Mouse (Mus musculus): ENCODE measurements around the gene Dars2. TPM values are rescaled to one million over a fixed set of nuclear protein-coding genes. Genes with fewer than 3 reads are reported as not detected.
A peak's percentile ranks its signal among the peaks of the same experiment; 100 is the strongest.

Gene Dars2
- total RNA-seq (2018; cell fraction: chromatin; rRNA removed) = 10 to 100 TPM in 12 of 26 experiments, 1 to 10 TPM in 14; 2.7 to 22.4 (median 9.2) TPM
- total RNA-seq (2018; cell fraction: cytosol; rRNA removed) = 10 to 100 TPM in 9 of 26 experiments, 1 to 10 TPM in 17; 6.1 to 11.9 (median 9.2) TPM
- 10 to 100 TPM in 10 of 26 experiments, 1 to 10 TPM in 16; 2.4 to 16.3 (median 8.3) TPM for total RNA-seq (2018; cell fraction: nucleus; rRNA removed)
- polyA plus RNA-seq (2018) = 8.5 to 9.4 TPM (median 9.2 TPM) in 3 replicates

DNA sequence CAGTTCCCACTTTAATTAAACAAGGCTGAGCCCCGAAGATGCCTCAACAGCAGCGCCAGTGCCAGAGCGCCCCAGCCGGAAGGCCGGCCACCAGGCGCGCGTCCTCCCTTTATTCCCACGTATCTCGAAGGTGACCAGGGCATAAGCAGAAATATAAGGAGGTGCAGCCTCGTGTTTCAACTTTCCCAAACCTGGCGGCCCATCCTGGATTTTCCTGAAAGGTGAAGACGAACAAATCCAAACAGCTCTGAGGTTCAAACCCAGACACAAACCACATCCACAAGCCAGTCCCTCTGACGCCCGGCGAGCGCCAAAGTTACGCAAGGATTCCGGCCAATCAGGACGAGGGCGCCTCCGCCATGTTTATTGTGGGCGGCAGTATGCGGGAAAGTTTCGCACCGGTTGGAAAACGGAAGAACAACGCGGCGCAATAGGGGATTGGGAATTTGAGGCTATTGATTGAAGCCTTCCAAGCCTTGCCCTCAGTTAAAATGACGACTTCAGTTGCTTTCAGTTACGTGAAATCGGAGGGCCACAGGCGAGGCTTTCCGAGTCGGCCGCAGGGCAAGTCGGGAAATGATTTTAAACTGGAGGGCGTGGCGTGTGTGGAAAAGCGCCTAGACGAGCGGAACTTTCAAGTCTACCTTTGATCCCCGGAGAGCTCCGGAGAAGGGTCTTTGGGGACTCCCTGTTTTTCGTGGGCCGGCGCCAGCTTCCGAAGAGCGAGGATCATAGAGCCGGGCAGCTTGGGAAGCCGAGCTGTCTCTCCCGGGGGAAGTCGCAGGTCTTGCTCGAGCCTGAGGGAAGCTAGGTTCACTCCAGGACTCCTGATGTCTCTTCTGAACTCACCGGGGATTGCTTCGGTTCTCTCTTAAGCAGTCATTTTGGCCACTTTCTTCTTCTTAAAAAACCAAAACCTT, at the start of gene Dars2, which contains the start of gene Cenpl:
Dars2 (minus strand) TSS at position 307 of the 920 bp plus-strand sequence.
Cenpl (plus strand) TSS at position 362 of the 920 bp plus-strand sequence.
- H3K4me3 ChIP-seq (ENCODE audit: inconsistent target) = peak within 1 kb of the TSS; percentile 99
- no peaks in the 10 kb centered on the region for H3K36me3 ChIP-seq (ENCODE audit: inconsistent target)
- H3K79me2 ChIP-seq (ENCODE audit: inconsistent target) = peaks cover 48% of the 10 kb centered on the region
- H3K27ac ChIP-seq = peak within 1 kb of the TSS; percentile 78
- under 1% methylated on average over 57 of the region's 57 CpGs for WGBS (ENCODE audit: missing documents)

DNA sequence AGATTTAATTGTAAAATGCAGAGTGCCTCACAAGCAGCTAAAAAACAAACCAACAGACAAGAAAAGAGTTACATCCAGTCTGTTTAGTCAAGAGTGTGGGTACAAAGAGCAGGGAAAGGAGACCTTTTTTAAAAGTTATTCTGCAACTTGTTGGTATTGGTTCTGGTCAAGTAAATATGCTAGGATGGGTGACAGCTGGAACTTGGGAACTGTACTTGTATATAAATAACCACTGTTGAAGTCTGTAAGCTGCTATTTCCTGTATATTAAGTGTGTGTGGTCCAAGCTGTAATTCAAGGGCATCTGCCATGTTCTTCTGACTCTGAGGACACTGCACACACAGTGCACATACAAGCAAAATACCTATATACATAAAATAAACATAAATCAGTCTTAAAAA, 44.1 kb upstream of the Dars2 start:
- Histone ChIP-seq H3K27ac (no peak overlapping the region), H3K79me2 (ENCODE audit: inconsistent target) (no peaks in the 10 kb centered on the region), H3K4me3 (ENCODE audit: inconsistent target) (no peak overlapping the region), H3K36me3 (ENCODE audit: inconsistent target) (no peaks in the 10 kb centered on the region)

GRCm38 (mm10) chr1:161109216-161109615, 38.8 kb upstream of the Dars2 start:
- H3K4me3 ChIP-seq (ENCODE audit: inconsistent target) = no peak overlapping the region
- H3K79me2 ChIP-seq (ENCODE audit: inconsistent target) = no peaks in the 10 kb centered on the region
- no peak overlapping the region for H3K27ac ChIP-seq
- peaks cover 15% of the 10 kb centered on the region for H3K36me3 ChIP-seq (ENCODE audit: inconsistent target)
- 94% methylated on average over 8 of the region's 8 CpGs for WGBS (ENCODE audit: missing documents)

- Histone ChIP-seq H3K27ac (no peak overlapping the region), H3K4me3 (ENCODE audit: inconsistent target) (no peak overlapping the region), H3K36me3 (ENCODE audit: inconsistent target) (peaks cover 39% of the 10 kb centered on the region), H3K79me2 (ENCODE audit: inconsistent target) (no peaks in the 10 kb centered on the region)
- 88% methylated on average over 1 of the region's 1 CpGs for WGBS (ENCODE audit: missing documents)
Observed at GRCm38 (mm10) chr1:161103842-161104241, 33.4 kb upstream of the Dars2 start.

GRCm38 (mm10) chr1:161099721-161100405, 29.4 kb upstream of the Dars2 start:
- H3K27ac ChIP-seq = no peak overlapping the region
- H3K36me3 ChIP-seq (ENCODE audit: inconsistent target) = peaks cover 51% of the 10 kb centered on the region
- 92% methylated on average over 4 of the region's 4 CpGs for WGBS (ENCODE audit: missing documents)
- H3K4me3 ChIP-seq (ENCODE audit: inconsistent target) = no peak overlapping the region
- H3K79me2 ChIP-seq (ENCODE audit: inconsistent target) = no peaks in the 10 kb centered on the region

GRCm38 (mm10) chr1:161077243-161077642, 6.8 kb upstream of the Dars2 start:
- no peaks in the 10 kb centered on the region for H3K36me3 ChIP-seq (ENCODE audit: inconsistent target)
- H3K27ac ChIP-seq = no peak overlapping the region
- H3K79me2 ChIP-seq (ENCODE audit: inconsistent target) = peaks cover 66% of the 10 kb centered on the region
- H3K4me3 ChIP-seq (ENCODE audit: inconsistent target) = no peak overlapping the region
- 46% methylated on average over 3 of the region's 3 CpGs for WGBS (ENCODE audit: missing documents)

DNA sequence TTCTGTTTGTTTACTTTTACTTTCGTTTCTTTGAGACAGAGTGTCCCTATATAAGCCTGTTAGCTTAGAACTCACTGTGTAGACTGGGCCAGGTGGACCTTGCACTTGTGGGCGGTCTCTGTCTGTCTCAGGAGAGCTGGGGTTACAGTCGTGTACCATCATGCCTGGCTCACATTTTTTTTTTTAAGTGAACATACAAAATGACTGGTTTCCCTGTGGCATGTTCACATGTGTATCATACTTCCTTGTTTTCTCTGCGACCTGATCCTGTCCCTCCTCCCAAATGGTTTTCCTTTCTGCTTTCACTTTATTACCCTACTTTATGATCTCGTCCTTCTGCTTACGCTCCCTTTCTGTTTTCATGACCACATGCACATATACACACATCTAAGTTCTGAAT, 5.8 kb upstream of the Dars2 start:
- H3K36me3 ChIP-seq (ENCODE audit: inconsistent target) = no peaks in the 10 kb centered on the region
- H3K27ac ChIP-seq = peak overlapping the region; percentile 63
- H3K4me3 ChIP-seq (ENCODE audit: inconsistent target) = peak overlapping the region; percentile 36
- 14% methylated on average over 6 of the region's 6 CpGs for WGBS (ENCODE audit: missing documents)
- peaks cover 76% of the 10 kb centered on the region for H3K79me2 ChIP-seq (ENCODE audit: inconsistent target)

- 2% methylated on average over 12 of the region's 12 CpGs for WGBS (ENCODE audit: missing documents)
Observed at GRCm38 (mm10) chr1:161071272-161071620, 788 bp upstream of the Dars2 start.

DNA sequence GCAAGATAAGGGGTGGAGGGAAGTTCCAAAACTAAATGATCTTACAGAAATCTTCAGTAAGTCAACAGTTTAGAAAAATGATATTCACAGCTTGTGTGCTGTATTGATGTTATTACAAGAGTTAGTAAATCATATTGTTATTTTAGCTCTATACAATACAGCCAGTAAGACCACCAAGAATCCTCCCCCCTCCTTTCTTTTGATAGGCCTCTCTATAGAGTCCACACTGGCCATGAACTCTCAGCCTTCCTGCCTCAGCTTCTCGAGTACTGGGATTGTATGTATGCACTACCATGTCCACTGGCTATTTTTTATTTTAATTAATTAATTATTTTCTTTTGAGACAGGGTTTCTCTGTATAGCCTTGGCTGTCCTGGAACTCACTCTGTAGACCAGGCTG, 7.1 kb downstream of the Dars2 start:
- 90% methylated on average over 1 of the region's 1 CpGs for WGBS (ENCODE audit: missing documents)
- H3K36me3 ChIP-seq (ENCODE audit: inconsistent target) = peaks cover 11% of the 10 kb centered on the region; the same call in 1 of the 2 replicates
- no peaks in the 10 kb centered on the region for H3K79me2 ChIP-seq (ENCODE audit: inconsistent target)
- no peak overlapping the region for H3K4me3 ChIP-seq (ENCODE audit: inconsistent target)
- H3K27ac ChIP-seq = no peak overlapping the region

More at GRCm38 (mm10) chr1:161071272-161071620, 788 bp upstream of the Dars2 start:
- Histone ChIP-seq H3K36me3 (ENCODE audit: inconsistent target) (no peaks in the 10 kb centered on the region), H3K79me2 (ENCODE audit: inconsistent target) (peaks cover 54% of the 10 kb centered on the region), H3K27ac (peak overlapping the region; percentile 78), H3K4me3 (ENCODE audit: inconsistent target) (peak overlapping the region; percentile 99)

DNA sequence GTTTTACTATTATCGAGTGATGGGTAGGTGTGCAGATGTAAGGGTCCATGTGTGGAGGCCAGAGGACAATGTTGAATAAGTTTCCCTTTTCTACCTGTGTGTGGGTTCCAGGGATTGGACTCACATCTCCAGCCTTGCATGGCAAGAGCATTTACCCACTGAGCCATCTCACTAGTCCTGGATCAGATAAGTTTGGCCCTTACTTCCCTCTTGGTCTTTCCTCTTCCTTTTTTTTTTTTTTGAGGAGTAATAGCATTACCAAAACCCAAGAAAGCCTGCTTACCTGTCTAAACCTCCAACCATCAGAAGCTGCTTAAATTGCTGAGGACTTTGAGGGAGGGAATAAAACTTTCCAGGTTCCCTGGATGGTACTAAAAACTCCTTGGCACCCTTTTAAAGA, 13.3 kb downstream of the Dars2 start:
- H3K27ac ChIP-seq = no peak overlapping the region
- H3K79me2 ChIP-seq (ENCODE audit: inconsistent target) = no peaks in the 10 kb centered on the region
- 100% methylated on average over 1 of the region's 1 CpGs for WGBS (ENCODE audit: missing documents)
- H3K4me3 ChIP-seq (ENCODE audit: inconsistent target) = no peak overlapping the region
- peaks cover 23% of the 10 kb centered on the region; the same call in 1 of the 2 replicates for H3K36me3 ChIP-seq (ENCODE audit: inconsistent target)

DNA sequence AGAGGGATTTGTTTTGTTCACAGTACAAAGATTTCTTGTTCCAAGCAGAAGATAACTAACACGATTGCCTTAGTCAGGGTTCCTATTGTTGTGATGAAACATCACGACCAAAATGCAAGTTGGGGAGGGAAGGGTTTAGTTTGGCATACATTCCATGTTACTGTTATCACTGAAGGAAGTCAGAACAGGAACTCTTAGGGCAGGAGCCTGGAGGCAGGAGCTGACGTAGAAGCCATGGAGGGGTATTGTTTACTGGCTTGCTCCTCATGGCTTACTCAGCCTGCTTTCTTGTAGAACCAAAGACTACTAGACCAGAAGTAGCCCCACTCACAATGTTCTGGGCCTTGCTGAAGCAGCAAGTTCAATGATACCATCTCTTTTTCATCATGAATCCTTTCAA, 23.5 kb downstream of the Dars2 start:
- peaks cover 9% of the 10 kb centered on the region; the same call in 1 of the 2 replicates for H3K36me3 ChIP-seq (ENCODE audit: inconsistent target)
- 94% methylated on average over 3 of the region's 3 CpGs for WGBS (ENCODE audit: missing documents)
- H3K79me2 ChIP-seq (ENCODE audit: inconsistent target) = no peaks in the 10 kb centered on the region
- H3K27ac ChIP-seq = no peak overlapping the region
- H3K4me3 ChIP-seq (ENCODE audit: inconsistent target) = no peak overlapping the region

DNA sequence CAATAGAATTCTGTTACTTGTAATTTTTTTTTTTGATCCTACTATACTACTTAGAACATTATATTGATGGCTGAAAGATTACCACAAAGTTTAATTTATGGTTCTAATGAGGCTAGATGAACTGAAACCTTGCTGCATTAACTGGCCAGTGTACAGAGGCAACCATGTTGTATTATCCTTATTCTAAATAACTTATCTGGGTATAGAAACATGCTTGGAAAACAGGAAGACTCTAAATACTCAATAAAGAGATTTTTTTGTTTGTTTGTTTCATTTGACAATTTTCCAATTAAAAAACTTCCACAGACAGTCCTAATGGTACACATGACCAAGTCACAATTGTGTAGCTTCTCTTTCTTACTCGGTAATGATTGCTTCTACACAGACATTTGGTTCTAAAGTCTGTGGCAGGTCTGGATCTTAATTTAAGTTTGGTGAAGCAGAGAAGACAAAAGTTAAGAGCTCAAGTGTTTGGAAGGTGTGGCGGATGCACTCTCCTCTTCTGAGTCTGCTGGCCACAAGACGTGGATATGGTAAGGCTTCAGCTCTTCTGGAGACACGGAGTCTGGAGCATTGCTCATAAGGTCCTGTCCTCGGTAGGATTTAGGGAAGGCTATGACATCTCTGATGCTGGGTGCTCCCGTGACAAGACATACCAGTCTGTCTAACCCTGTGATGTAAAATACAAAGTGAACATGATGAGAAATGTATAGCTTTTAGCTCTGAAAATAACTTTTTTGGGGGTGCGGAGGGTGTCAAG, 29.0 kb downstream of the Dars2 start:
- Histone ChIP-seq H3K4me3 (ENCODE audit: inconsistent target) (no peak overlapping the region), H3K79me2 (ENCODE audit: inconsistent target) (peaks cover 2% of the 10 kb centered on the region; the same call in 1 of the 2 replicates), H3K36me3 (ENCODE audit: inconsistent target) (peaks cover 19% of the 10 kb centered on the region), H3K27ac (no peak overlapping the region)
- WGBS (ENCODE audit: missing documents) = 92% methylated on average over 7 of the region's 7 CpGs

GRCm38 (mm10) chr1:161040855-161041254, 29.6 kb downstream of the Dars2 start:
- Histone ChIP-seq H3K36me3 (ENCODE audit: inconsistent target) (peaks cover 19% of the 10 kb centered on the region), H3K27ac (no peak overlapping the region), H3K79me2 (ENCODE audit: inconsistent target) (peaks cover 8% of the 10 kb centered on the region), H3K4me3 (ENCODE audit: inconsistent target) (no peak overlapping the region)

- WGBS (ENCODE audit: missing documents) = 89% methylated on average over 1 of the region's 1 CpGs
- peaks cover 19% of the 10 kb centered on the region for H3K36me3 ChIP-seq (ENCODE audit: inconsistent target)
- H3K27ac ChIP-seq = no peak overlapping the region
- H3K4me3 ChIP-seq (ENCODE audit: inconsistent target) = no peak overlapping the region
- H3K79me2 ChIP-seq (ENCODE audit: inconsistent target) = peaks cover 12% of the 10 kb centered on the region
Observed at GRCm38 (mm10) chr1:161040426-161040770, 30.1 kb downstream of the Dars2 start.

Measured in macrophage (primary cell).